Mouse (Mus musculus) liver, embryonic 12.5 days (tissue): ENCODE measurements at regions not wholly inside any gene's neighbourhood (a gene's known extent, or its start where the extent isn't known, plus 50 kb on each side); places are given as distances from the start of the nearest gene placed in this dataset.

Source experiments
- ATAC-seq: fragments of 200-750 bp; cut with Nextera tagmentation; 2 replicates; pipeline ENCODE4 v1.8.0; 2017; ENCODE audit warnings: moderate number of reproducible peaks, mild to moderate bottlenecking, moderate library complexity
- H3K27ac ChIP-seq: fragments of 300-500 bp; sonication (generic); 2 replicates; pipeline ENCODE4 v1.5.1; 2016; ENCODE audit warnings: mild to moderate bottlenecking
- H3K27me3 ChIP-seq: fragments of 300-500 bp; sonication (generic); replicated peaks from 2 replicates; pipeline ENCODE4 v1.6.1; 2016; ENCODE audit warnings: mild to moderate bottlenecking, moderate library complexity
- H3K36me3 ChIP-seq: fragments of 300-500 bp; sonication (generic); 2 replicates; pipeline ENCODE4 v1.6.1; 2016; ENCODE audit warnings: mild to moderate bottlenecking, moderate library complexity
- H3K4me1 ChIP-seq: fragments of 300-500 bp; sonication (generic); 2 replicates; pipeline ENCODE4 v1.6.1; 2016
- H3K4me2 ChIP-seq: fragments of 300-500 bp; sonication (generic); 2 replicates; pipeline ENCODE4 v1.6.1; 2016; ENCODE audit warnings: mild to moderate bottlenecking, moderate library complexity
- H3K4me3 ChIP-seq: fragments of 300-500 bp; sonication (generic); 2 replicates; pipeline ENCODE4 v1.5.1; 2016; ENCODE audit warnings: mild to moderate bottlenecking, moderate library complexity
- H3K9ac ChIP-seq: fragments of 300-500 bp; sonication (generic); 2 replicates; pipeline ENCODE4 v1.6.1; 2016; ENCODE audit warnings: mild to moderate bottlenecking, moderate library complexity
- H3K9me3 ChIP-seq: fragments of 300-500 bp; sonication (generic); replicated peaks from 2 replicates; pipeline ENCODE4 v1.6.1; 2016; ENCODE audit warnings: mild to moderate bottlenecking, moderate library complexity
- WGBS: fragments of 180-500 bp; shearing (Covaris S2); methylation state at CpG from one replicate; pipeline ENCODE4 v1.1.7; 2016; ENCODE audit not compliant: insufficient replicate concordance; 5-methylcytosine and 5-hydroxymethylcytosine counted together

- 85% methylated on average over 1 of the region's 1 CpGs for WGBS
- H3K4me1 ChIP-seq: no peaks in the 10 kb centered on the region
- no peaks in the 10 kb centered on the region for H3K36me3 ChIP-seq
- H3K9ac ChIP-seq: no peak overlapping the region
- no peak for ATAC-seq
- H3K27me3 ChIP-seq: no peaks in the 10 kb centered on the region
- no peak overlapping the region for H3K4me3 ChIP-seq
- H3K4me2 ChIP-seq: no peak overlapping the region
- H3K27ac ChIP-seq: no peak overlapping the region
- H3K9me3 ChIP-seq: no peaks in the 10 kb centered on the region
Observed at GRCm38 (mm10) chr1:57470356-57470755, 63.5 kb upstream of the Tyw5 start.

GRCm38 (mm10) chr1:57472235-57472634, 65.3 kb upstream of the Tyw5 start:
- H3K4me3 ChIP-seq: no peak overlapping the region
- H3K4me2 ChIP-seq: no peak overlapping the region
- ATAC-seq: no peak
- H3K36me3 ChIP-seq: no peaks in the 10 kb centered on the region
- no peak overlapping the region for H3K9ac ChIP-seq
- 27% methylated on average over 1 of the region's 1 CpGs for WGBS
- H3K9me3 ChIP-seq: no peaks in the 10 kb centered on the region
- H3K27me3 ChIP-seq: no peaks in the 10 kb centered on the region
- H3K27ac ChIP-seq: no peak overlapping the region
- H3K4me1 ChIP-seq: no peaks in the 10 kb centered on the region

- no peak overlapping the region for H3K4me2 ChIP-seq
- H3K9me3 ChIP-seq: no peaks in the 10 kb centered on the region
- no peak overlapping the region for H3K27ac ChIP-seq
- no peak overlapping the region for H3K4me3 ChIP-seq
- no peaks in the 10 kb centered on the region for H3K36me3 ChIP-seq
- WGBS: 71% methylated on average over 1 of the region's 1 CpGs
- H3K4me1 ChIP-seq: no peaks in the 10 kb centered on the region
- ATAC-seq: no peak
- no peaks in the 10 kb centered on the region for H3K27me3 ChIP-seq
- no peak overlapping the region for H3K9ac ChIP-seq
Observed at GRCm38 (mm10) chr1:57477725-57478124, 70.8 kb upstream of the Tyw5 start.

GRCm38 (mm10) chr1:57478151-57478550, 71.2 kb upstream of the Tyw5 start:
- no peak overlapping the region for H3K27ac ChIP-seq
- no peaks in the 10 kb centered on the region for H3K36me3 ChIP-seq
- no peak overlapping the region for H3K9ac ChIP-seq
- 53% methylated on average over 2 of the region's 2 CpGs for WGBS
- no peak for ATAC-seq
- no peaks in the 10 kb centered on the region for H3K9me3 ChIP-seq
- H3K4me2 ChIP-seq: no peak overlapping the region
- H3K27me3 ChIP-seq: no peaks in the 10 kb centered on the region
- no peak overlapping the region for H3K4me3 ChIP-seq
- H3K4me1 ChIP-seq: no peaks in the 10 kb centered on the region

- no peak for ATAC-seq
- no peak overlapping the region for H3K27ac ChIP-seq
Observed at GRCm38 (mm10) chr1:57478800-57479199, 71.9 kb upstream of the Tyw5 start.

GRCm38 (mm10) chr1:57479566-57479965, 72.7 kb upstream of the Tyw5 start:
- Histone ChIP-seq H3K36me3 (no peaks in the 10 kb centered on the region), H3K27me3 (no peaks in the 10 kb centered on the region), H3K4me1 (no peaks in the 10 kb centered on the region), H3K4me3 (no peak overlapping the region), H3K4me2 (no peak overlapping the region), H3K9ac (no peak overlapping the region), H3K27ac (no peak overlapping the region), H3K9me3 (no peaks in the 10 kb centered on the region)
- no peak for ATAC-seq
- 58% methylated on average over 4 of the region's 4 CpGs for WGBS

More at GRCm38 (mm10) chr1:57478800-57479199, 71.9 kb upstream of the Tyw5 start:
- Histone ChIP-seq H3K9ac (no peak overlapping the region), H3K4me3 (no peak overlapping the region), H3K4me1 (no peaks in the 10 kb centered on the region), H3K4me2 (no peak overlapping the region), H3K27me3 (no peaks in the 10 kb centered on the region), H3K36me3 (no peaks in the 10 kb centered on the region), H3K9me3 (no peaks in the 10 kb centered on the region)
- WGBS: 64% methylated on average over 1 of the region's 1 CpGs

- no peaks in the 10 kb centered on the region for H3K27me3 ChIP-seq
- H3K4me2 ChIP-seq: no peak overlapping the region
- WGBS: 60% methylated on average over 2 of the region's 2 CpGs
- H3K9ac ChIP-seq: no peak overlapping the region
- H3K9me3 ChIP-seq: no peaks in the 10 kb centered on the region
- ATAC-seq: no peak
- no peaks in the 10 kb centered on the region for H3K36me3 ChIP-seq
- H3K4me1 ChIP-seq: no peaks in the 10 kb centered on the region
- H3K4me3 ChIP-seq: no peak overlapping the region
- no peak overlapping the region for H3K27ac ChIP-seq
Observed at GRCm38 (mm10) chr1:57489176-57489575, 82.3 kb upstream of the Tyw5 start.

DNA sequence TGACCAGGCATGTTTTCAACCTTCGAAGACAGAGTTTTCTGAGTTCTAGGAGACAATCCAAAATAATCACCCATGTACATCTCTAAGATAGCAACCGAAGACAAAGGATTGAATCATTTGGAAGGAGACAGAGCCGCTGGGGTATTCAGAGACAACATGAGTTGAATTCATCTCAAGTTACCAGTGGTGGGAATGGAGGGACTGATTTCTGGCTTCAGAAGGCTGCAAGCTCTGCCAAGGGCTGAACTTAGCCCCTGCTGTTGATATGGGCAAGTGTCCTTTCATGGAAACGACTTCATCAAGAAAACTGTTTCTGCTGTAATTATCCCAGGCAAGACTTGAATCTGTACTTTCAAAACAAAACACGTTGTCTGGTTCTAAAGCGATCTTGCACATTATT, 82.7 kb upstream of the Tyw5 start:
- no peak overlapping the region for H3K27ac ChIP-seq
- no peak overlapping the region for H3K4me3 ChIP-seq
- no peaks in the 10 kb centered on the region for H3K4me1 ChIP-seq
- H3K9me3 ChIP-seq: no peaks in the 10 kb centered on the region
- no peak overlapping the region for H3K4me2 ChIP-seq
- 58% methylated on average over 6 of the region's 6 CpGs for WGBS
- no peak overlapping the region for H3K9ac ChIP-seq
- ATAC-seq: no peak
- H3K36me3 ChIP-seq: no peaks in the 10 kb centered on the region
- H3K27me3 ChIP-seq: no peaks in the 10 kb centered on the region

- Histone ChIP-seq H3K4me2 (no peak overlapping the region), H3K36me3 (no peaks in the 10 kb centered on the region), H3K9ac (no peak overlapping the region), H3K27ac (no peak overlapping the region), H3K4me3 (no peak overlapping the region), H3K4me1 (no peaks in the 10 kb centered on the region), H3K9me3 (no peaks in the 10 kb centered on the region), H3K27me3 (no peaks in the 10 kb centered on the region)
- WGBS: 66% methylated on average over 4 of the region's 4 CpGs
- ATAC-seq: no peak
Observed at GRCm38 (mm10) chr1:57490021-57490420, 83.1 kb upstream of the Tyw5 start.

DNA sequence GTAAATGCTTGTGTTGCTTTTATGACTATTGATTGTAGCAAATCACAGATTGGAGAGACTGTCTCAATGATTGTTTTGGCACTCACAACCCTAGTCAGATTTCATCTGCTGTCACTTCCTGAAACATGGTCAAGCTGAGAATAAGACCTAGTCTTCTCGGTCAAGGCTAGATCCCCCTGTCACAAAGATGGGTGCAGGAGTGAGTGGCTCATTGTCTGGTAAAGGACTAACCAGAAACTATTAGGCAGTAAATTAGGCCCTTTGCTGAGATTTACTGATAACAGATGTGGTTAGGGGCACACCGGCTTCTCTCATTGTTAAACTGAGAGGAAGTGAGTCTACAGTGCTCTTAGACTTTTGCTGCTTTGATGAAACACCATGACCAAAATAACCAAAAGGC, 85.8 kb upstream of the Tyw5 start:
- Histone ChIP-seq H3K4me3 (no peak overlapping the region), H3K4me2 (no peak overlapping the region), H3K9me3 (no peaks in the 10 kb centered on the region), H3K27ac (no peak overlapping the region), H3K27me3 (no peaks in the 10 kb centered on the region), H3K4me1 (no peaks in the 10 kb centered on the region), H3K9ac (no peak overlapping the region), H3K36me3 (no peaks in the 10 kb centered on the region)
- 26% methylated on average over 2 of the region's 2 CpGs for WGBS
- ATAC-seq: no peak

DNA sequence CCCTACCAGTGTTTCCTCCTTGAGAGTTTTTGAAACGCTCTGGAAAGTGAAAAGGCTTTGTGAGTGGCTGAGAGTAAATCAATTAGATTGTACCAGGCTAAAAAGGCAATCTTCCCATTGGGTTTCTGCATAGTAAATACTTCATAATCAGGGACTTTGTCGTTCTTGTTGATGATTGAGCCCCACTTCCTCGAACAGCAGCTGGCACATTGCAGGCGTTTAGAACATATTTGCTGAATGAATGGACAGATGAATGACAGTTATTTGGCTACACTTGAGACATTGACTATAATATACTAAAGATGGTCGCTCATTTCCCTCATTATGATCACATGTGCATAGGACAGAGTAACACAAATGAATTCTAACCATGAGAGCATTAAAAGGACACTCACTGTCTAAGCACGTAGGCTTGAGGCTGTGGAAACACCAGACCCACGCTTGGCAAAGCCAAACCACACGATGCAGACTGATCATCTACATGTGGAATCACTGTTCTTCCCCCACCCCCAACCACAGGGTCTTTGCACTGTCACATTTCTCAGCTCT, 90.7 kb upstream of the Tyw5 start:
- no peak overlapping the region for H3K4me2 ChIP-seq
- H3K27me3 ChIP-seq: no peaks in the 10 kb centered on the region
- no peak overlapping the region for H3K4me3 ChIP-seq
- no peak for ATAC-seq
- 60% methylated on average over 8 of the region's 8 CpGs for WGBS
- H3K9me3 ChIP-seq: no peaks in the 10 kb centered on the region
- no peak overlapping the region for H3K27ac ChIP-seq
- no peaks in the 10 kb centered on the region for H3K4me1 ChIP-seq
- H3K36me3 ChIP-seq: no peaks in the 10 kb centered on the region
- H3K9ac ChIP-seq: no peak overlapping the region

DNA sequence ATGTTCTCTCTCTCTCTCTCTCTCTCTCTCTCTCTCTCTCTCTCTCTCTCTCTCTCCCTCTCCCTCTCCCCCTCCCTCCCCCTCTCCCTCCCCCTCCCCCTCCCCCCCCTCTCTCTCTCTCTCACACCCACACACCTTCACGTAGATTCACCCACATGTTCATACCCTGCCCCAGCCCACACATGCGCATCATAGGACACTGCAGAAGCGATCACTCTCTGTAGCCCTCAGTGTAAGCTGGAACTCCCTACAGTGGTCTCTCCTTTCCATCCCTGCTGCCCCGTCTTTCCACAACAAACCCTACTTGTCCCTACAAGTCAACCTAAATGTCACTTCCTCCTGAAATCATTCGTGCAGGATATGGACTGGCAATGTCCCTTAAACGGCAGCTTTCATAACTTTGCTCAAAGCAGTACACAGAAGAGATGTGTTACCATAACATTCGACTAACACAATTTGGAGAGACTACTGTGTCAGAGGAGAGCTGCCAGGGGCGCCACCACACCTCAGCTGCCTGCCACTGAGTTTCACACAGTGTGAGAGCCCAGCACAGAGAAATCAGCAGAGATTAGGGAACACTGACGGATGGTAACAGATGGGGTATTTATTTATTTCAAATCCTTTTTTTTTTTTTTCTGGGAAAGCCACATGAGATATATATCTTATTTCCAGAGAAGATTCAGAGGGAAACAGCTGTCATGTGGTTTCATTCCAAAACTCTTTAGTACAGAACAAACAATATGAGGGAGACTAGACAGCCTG, 103.6 kb upstream of the Tyw5 start:
- ATAC-seq: no peak
- H3K4me2 ChIP-seq: no peak overlapping the region
- H3K27ac ChIP-seq: no peak overlapping the region
- H3K9ac ChIP-seq: no peak overlapping the region
- no peaks in the 10 kb centered on the region for H3K9me3 ChIP-seq
- H3K4me3 ChIP-seq: no peak overlapping the region
- H3K27me3 ChIP-seq: no peaks in the 10 kb centered on the region
- H3K4me1 ChIP-seq: no peaks in the 10 kb centered on the region
- 59% methylated on average over 8 of the region's 9 CpGs for WGBS
- no peaks in the 10 kb centered on the region for H3K36me3 ChIP-seq

DNA sequence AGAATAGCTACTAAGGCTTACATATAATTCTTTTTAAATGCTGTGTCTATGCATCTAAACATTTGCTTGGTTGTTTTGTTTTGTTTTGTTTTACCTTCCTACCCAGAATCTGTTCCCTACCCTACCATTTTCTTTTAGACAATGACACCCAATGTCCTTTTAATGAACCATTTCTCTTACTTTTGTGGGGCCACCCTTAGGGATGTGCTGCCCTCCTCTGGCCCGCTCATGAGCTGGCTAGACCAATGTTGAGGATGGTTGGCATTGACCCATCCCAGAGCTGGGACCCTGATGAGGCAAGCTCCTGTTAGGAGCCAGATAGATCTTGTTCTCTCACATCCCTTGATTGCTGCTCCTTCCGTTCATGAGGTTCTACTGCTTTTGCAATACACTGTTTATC, 105.0 kb upstream of the Tyw5 start:
- WGBS: 70% methylated on average over 2 of the region's 2 CpGs
- ATAC-seq: no peak
- no peak overlapping the region for H3K27ac ChIP-seq
- H3K27me3 ChIP-seq: no peaks in the 10 kb centered on the region
- H3K9ac ChIP-seq: no peak overlapping the region
- no peak overlapping the region for H3K4me2 ChIP-seq
- H3K4me1 ChIP-seq: no peaks in the 10 kb centered on the region
- H3K4me3 ChIP-seq: no peak overlapping the region
- no peaks in the 10 kb centered on the region for H3K36me3 ChIP-seq
- H3K9me3 ChIP-seq: no peaks in the 10 kb centered on the region
